18 mouse cellular contexts compared by ENCODE assay signal in the genomic region with DNA sequence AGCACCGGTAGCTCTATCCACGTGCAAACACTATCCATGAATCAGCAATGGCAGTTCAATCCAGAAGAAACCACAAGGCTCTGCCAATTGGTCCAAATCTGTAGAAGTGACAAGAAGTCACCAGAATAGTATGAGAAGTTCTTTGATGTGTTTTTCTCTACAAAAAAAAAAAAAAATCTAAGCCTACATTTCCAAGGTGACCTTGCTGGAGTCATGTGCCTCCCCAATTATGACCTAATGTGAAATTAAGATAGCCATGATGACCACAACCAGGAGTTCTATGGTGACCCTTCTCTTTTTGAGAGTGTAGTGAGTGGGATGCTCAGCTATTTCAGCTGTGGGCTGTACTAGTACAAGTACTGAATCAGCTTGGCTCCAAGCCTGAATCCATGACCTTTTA. TPM values are rescaled to one million over a fixed set of nuclear protein-coding genes. Genes with fewer than 3 reads are reported as not detected.
DNase-seq lines count a peak whose midpoint lies in the region; ATAC-seq and TF ChIP-seq lines count a peak whose summit lies in the region.
"Had no signal": no experiment of that assay in that cellular context is flagged by ENCODE, and none has a peak within 500 bp of the region (broad histone marks: within the 10 kb centered on the region; RNA-seq: fewer than 3 reads in every experiment).

A gene (minus strand): TSS at position 101 of the 400 bp plus-strand sequence.

- TF ChIP-seq CTCF in hindbrain, postnatal 0 days (IDR thresholded peaks at IDR 0.05; ENCODE audit: low read depth) = no peak

- H3K4me2 ChIP-seq in hindbrain, embryonic 14.5 days (replicated peaks) = no peak within 1 kb of the TSS
- H3K4me2 ChIP-seq in hindbrain, postnatal 0 days (ENCODE audit: low read depth, low read length) = no peak within 1 kb of the TSS
- H3K4me2 ChIP-seq in midbrain, embryonic 16.5 days (ENCODE audit: low read length) = no peak within 1 kb of the TSS
- no peak within 1 kb of the TSS for H3K4me2 ChIP-seq in midbrain, embryonic 11.5 days
- H3K4me2 ChIP-seq: embryonic facial prominence, embryonic 13.5 days; forebrain, embryonic 12.5 days; heart, embryonic 12.5 days; hindbrain, embryonic 15.5 days had no signal

- WGBS in hindbrain, embryonic 14.5 days = 88% methylated on average over 2 of the region's 2 CpGs
- 91% methylated on average over 2 of the region's 2 CpGs for WGBS in hindbrain, postnatal 0 days
- 98% methylated on average over 2 of the region's 2 CpGs for WGBS in midbrain, embryonic 16.5 days
- 88% methylated on average over 2 of the region's 2 CpGs for WGBS in midbrain, embryonic 11.5 days

- H3K27me3 ChIP-seq in hindbrain, embryonic 14.5 days (ENCODE audit: control insufficient read depth, insufficient read depth, low read length) = peaks cover 5% of the 10 kb centered on the region; the same call in 1 of the 2 replicates
- no peaks in the 10 kb centered on the region for H3K27me3 ChIP-seq in hindbrain, postnatal 0 days (ENCODE audit: insufficient read depth, low read length)
- H3K27me3 ChIP-seq in midbrain, embryonic 16.5 days (ENCODE audit: control insufficient read depth, insufficient read depth, low read depth, low read length) = no peaks in the 10 kb centered on the region
- no peaks in the 10 kb centered on the region for H3K27me3 ChIP-seq in midbrain, embryonic 11.5 days (ENCODE audit: control insufficient read depth, insufficient read depth, low read length)
- H3K27me3 ChIP-seq: hindbrain, embryonic 15.5 days had no signal

- H3K36me3 ChIP-seq in hindbrain, embryonic 14.5 days (replicated peaks; ENCODE audit: control insufficient read depth, insufficient read depth) = no peaks in the 10 kb centered on the region
- H3K36me3 ChIP-seq in hindbrain, postnatal 0 days (ENCODE audit: insufficient read depth, low read length) = no peaks in the 10 kb centered on the region
- no peaks in the 10 kb centered on the region for H3K36me3 ChIP-seq in midbrain, embryonic 16.5 days (ENCODE audit: control insufficient read depth, insufficient read depth, low read length)
- H3K36me3 ChIP-seq in midbrain, embryonic 11.5 days (ENCODE audit: control insufficient read depth, insufficient read depth, low read length) = no peaks in the 10 kb centered on the region
- H3K36me3 ChIP-seq: embryonic facial prominence, embryonic 13.5 days; forebrain, embryonic 12.5 days; heart, embryonic 12.5 days; hindbrain, embryonic 10.5 days; hindbrain, embryonic 15.5 days had no signal

- ATAC-seq in hindbrain, embryonic 14.5 days (ENCODE audit: low FRiP score) = no peak
- no peak for ATAC-seq in hindbrain, postnatal 0 days
- no peak for ATAC-seq in midbrain, embryonic 16.5 days
- no peak for ATAC-seq in midbrain, embryonic 11.5 days (ENCODE audit: low FRiP score)
- no peak for ATAC-seq in activated CD4-positive, CD25-positive, alpha-beta regulatory T cell, adult 4 months
- ATAC-seq: Patski had no signal

- no peak within 1 kb of the TSS for H3K4me3 ChIP-seq in hindbrain, embryonic 14.5 days (replicated peaks; ENCODE audit: low read length)
- H3K4me3 ChIP-seq in hindbrain, postnatal 0 days (ENCODE audit: low read length) = no peak within 1 kb of the TSS
- no peak within 1 kb of the TSS for H3K4me3 ChIP-seq in midbrain, embryonic 16.5 days (ENCODE audit: low read depth, low read length)
- H3K4me3 ChIP-seq in midbrain, embryonic 11.5 days (ENCODE audit: low read depth, low read length) = no peak within 1 kb of the TSS
- H3K4me3 ChIP-seq: embryonic facial prominence, embryonic 13.5 days; forebrain, embryonic 12.5 days; gastrocnemius, adult 2 months; heart, embryonic 12.5 days; hindbrain, embryonic 10.5 days; hindbrain, embryonic 15.5 days had no signal

- no peak within 1 kb of the TSS for H3K27ac ChIP-seq in hindbrain, embryonic 14.5 days
- H3K27ac ChIP-seq in hindbrain, postnatal 0 days = no peak within 1 kb of the TSS
- no peak within 1 kb of the TSS for H3K27ac ChIP-seq in midbrain, embryonic 16.5 days (ENCODE audit: low read length)
- H3K27ac ChIP-seq in midbrain, embryonic 11.5 days (ENCODE audit: low read depth, low read length) = no peak within 1 kb of the TSS
- H3K27ac ChIP-seq: embryonic facial prominence, embryonic 13.5 days; forebrain, embryonic 12.5 days; gastrocnemius, adult 2 months; hindbrain, embryonic 10.5 days; hindbrain, embryonic 15.5 days had no signal

- peaks cover 4% of the 10 kb centered on the region for H3K4me1 ChIP-seq in hindbrain, embryonic 14.5 days (replicated peaks; ENCODE audit: control insufficient read depth, insufficient read depth, low read length)
- no peaks in the 10 kb centered on the region for H3K4me1 ChIP-seq in hindbrain, postnatal 0 days (ENCODE audit: insufficient read depth, low read length)
- H3K4me1 ChIP-seq in midbrain, embryonic 16.5 days (ENCODE audit: control insufficient read depth, insufficient read depth, low read length) = peaks cover 4% of the 10 kb centered on the region; the same call in 1 of the 2 replicates
- peaks cover 4% of the 10 kb centered on the region; the same call in 1 of the 2 replicates for H3K4me1 ChIP-seq in midbrain, embryonic 11.5 days (ENCODE audit: control insufficient read depth, insufficient read depth, low read length)
- H3K4me1 ChIP-seq: heart, embryonic 12.5 days had no signal

- H3K9me3 ChIP-seq in hindbrain, embryonic 14.5 days (ENCODE audit: control insufficient read depth, low read length) = no peaks in the 10 kb centered on the region
- no peaks in the 10 kb centered on the region for H3K9me3 ChIP-seq in hindbrain, postnatal 0 days (ENCODE audit: low read length)
- no peaks in the 10 kb centered on the region for H3K9me3 ChIP-seq in midbrain, embryonic 16.5 days (replicated peaks; ENCODE audit: control insufficient read depth, low read length, poor library complexity, severe bottlenecking)
- H3K9me3 ChIP-seq in midbrain, embryonic 11.5 days (ENCODE audit: control insufficient read depth, low read length) = no peaks in the 10 kb centered on the region
- H3K9me3 ChIP-seq: embryonic facial prominence, embryonic 13.5 days; forebrain, embryonic 12.5 days; heart, embryonic 12.5 days; hindbrain, embryonic 10.5 days; hindbrain, embryonic 15.5 days had no signal

- no peak for DNase-seq in hindbrain, embryonic 14.5 days (ENCODE audit: low spot score)
- no peak for DNase-seq in hindbrain, postnatal 0 days (ENCODE audit: low spot score)
- DNase-seq in midbrain, embryonic 11.5 days (ENCODE audit: low spot score, missing footprints) = no peak
- DNase-seq in adrenal gland, adult 18-20 months (ENCODE audit: low spot score in 2 of 2) = no peak
- no peak for DNase-seq in layer of hippocampus, adult 8-10 months (ENCODE audit: low spot score in 2 of 2)
- DNase-seq: adrenal gland, postnatal 10 days; cerebellum, adult 11 months; cerebellum, postnatal 36 days; gastrocnemius, adult 2 months; gastrocnemius, postnatal 25 days had no signal

- H3K9ac ChIP-seq in hindbrain, embryonic 14.5 days = no peak within 1 kb of the TSS
- H3K9ac ChIP-seq in hindbrain, postnatal 0 days (replicated peaks; ENCODE audit: low read length) = no peak within 1 kb of the TSS
- no peak within 1 kb of the TSS for H3K9ac ChIP-seq in midbrain, embryonic 16.5 days (ENCODE audit: low read depth, low read length)
- no peak within 1 kb of the TSS for H3K9ac ChIP-seq in midbrain, embryonic 11.5 days (ENCODE audit: low read length)
- H3K9ac ChIP-seq: forebrain, embryonic 12.5 days; heart, embryonic 12.5 days; hindbrain, embryonic 15.5 days had no signal

RNA-seq across cellular contexts. Expression of the gene that starts here (rescaled TPM):
- 9.4 and 10.5 TPM in 2 replicates for polyA plus RNA-seq in hindbrain, embryonic 14.5 days (2014; fragmentation: Nextera tagmentation; extraction: Ambion mirVana)
- 1.8 and 4.3 TPM in 2 replicates for total RNA-seq in hindbrain, postnatal 0 days (2014; rRNA removed)
- polyA plus RNA-seq in hindbrain, postnatal 0 days (2015; fragmentation: Nextera tagmentation; extraction: Ambion mirVana) = 5.6 and 6.8 TPM in 2 replicates
- polyA plus RNA-seq in midbrain, embryonic 16.5 days (2015; fragmentation: Nextera tagmentation; extraction: Ambion mirVana) = 10.1 and 11.2 TPM in 2 replicates
- polyA plus RNA-seq in midbrain, embryonic 11.5 days (2014; fragmentation: Nextera tagmentation; extraction: Ambion mirVana) = 6.3 and 6.7 TPM in 2 replicates
- polyA plus RNA-seq in activated CD4-positive, CD25-positive, alpha-beta regulatory T cell, adult 4 months (2017; shearing (Covaris generic)) = 10 to 100 TPM; 17.2 to 17.4 TPM
- total RNA-seq in adrenal gland, adult 18-20 months (2021) = 1 to 10 TPM; 2.3 to 3.5 TPM
- total RNA-seq in layer of hippocampus, adult 8-10 months (2022) = 1 to 10 TPM; 3.3 to 5.6 (median 3.8) TPM
